Mouse (Mus musculus) heart, adult 2 months (tissue): Measurements from ENCODE around the gene Acsf3.

Experiments
- CTCF ChIP-seq: fragments of 200-600 bp; IDR thresholded peaks from 2 replicates; pipeline ENCODE4 v1.8.1; 2022; ENCODE audit warnings: antibody characterized with exemption, mild to moderate bottlenecking, moderate library complexity
- EP300 ChIP-seq: fragments of 200-500 bp; IDR thresholded peaks from 2 replicates; pipeline ENCODE4 v1.6.1; 2011; ENCODE audit warnings: low read depth, low read length, control low read depth; ENCODE audit not compliant: insufficient read depth
- POLR2A ChIP-seq: fragments of 200-500 bp; IDR thresholded peaks from 2 replicates; pipeline ENCODE4 v1.6.1; 2011; ENCODE audit warnings: mild to moderate bottlenecking, low read depth, low read length, control low read depth; ENCODE audit not compliant: insufficient read depth

DNA sequence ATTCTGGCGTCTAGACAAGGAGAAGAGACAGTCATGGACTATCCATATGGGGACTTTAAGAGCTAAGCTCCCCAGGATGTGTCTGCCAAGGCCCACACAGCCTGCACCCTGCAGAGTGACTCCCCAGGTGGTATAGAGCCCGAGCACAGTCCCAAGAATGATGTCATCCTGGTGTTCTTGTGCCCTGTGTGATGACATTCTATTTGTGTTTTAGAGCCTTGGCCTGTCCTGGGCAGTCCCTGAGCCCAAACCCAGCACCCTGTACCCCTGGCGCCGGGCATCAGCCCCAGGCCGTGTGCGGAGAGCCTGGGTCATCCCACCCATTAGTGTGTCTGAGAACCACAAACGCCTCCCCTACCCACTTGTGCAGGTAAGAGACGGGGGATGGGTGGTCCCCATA, 81.0 kb downstream of the Acsf3 start:
- no peak for TF ChIP-seq CTCF
- no peak for TF ChIP-seq EP300
- TF ChIP-seq POLR2A = no peak
